Mouse (Mus musculus) E14TG2a.4 (cell line): ENCODE measurements around the gene Cyp1a2.

ENCODE experiments used
- CTCF ChIP-seq: conservative IDR thresholded peaks from 2 replicates; pipeline ENCODE4 v1.5.1; 2014; ENCODE audit warnings: low read length
- NANOG ChIP-seq: IDR thresholded peaks from 2 replicates; pipeline ENCODE4 v1.6.1; 2014; ENCODE audit warnings: borderline replicate concordance, low read length, mixed read lengths
- POU5F1 ChIP-seq: IDR thresholded peaks from 2 replicates; pipeline ENCODE4 v1.6.1; 2014; ENCODE audit warnings: low read length, borderline replicate concordance

DNA sequence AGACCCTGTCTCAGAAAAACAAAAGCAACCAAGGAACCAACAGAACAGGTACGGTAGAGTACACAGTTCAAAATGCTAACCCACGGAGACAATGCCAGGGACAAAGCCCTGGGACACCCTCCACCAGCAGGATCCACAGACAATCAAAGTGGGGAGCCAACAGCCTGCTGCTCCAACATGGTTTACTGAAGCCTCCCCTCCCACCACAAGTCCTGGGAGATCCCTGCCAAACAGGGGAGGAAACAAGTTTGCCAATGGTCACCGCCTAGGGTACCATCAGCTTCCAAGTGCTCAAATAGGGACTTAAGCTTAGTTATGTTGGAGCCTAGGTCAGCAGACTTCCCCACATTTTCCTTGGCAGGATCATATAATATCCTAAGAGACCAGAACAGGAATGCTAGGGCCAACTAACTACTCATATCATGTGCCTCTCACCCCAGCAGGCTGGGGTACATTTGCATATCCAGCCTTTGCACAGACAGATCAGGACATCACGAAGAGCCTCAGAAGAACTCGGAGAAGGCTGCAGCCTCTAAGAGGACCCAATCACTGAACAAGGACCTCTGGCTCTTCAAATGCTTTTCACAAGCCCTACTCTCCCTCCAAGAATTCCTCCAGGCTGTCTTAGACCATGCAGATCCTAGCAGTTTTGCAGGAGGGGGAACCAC is 43.7 kb downstream of the Cyp1a2 start:
- TF ChIP-seq CTCF (no peak), NANOG (no peak), POU5F1 (no peak)
